Mouse (Mus musculus) megakaryocyte, embryonic 14.5 days (primary cell): ENCODE data around the gene Ifrd2.

Experiments used
- FLI1 ChIP-seq: IDR thresholded peaks from 2 replicates; pipeline ENCODE4 v1.6.1; 2012; ENCODE audit warnings: low read length, inconsistent platforms, mixed read lengths
- GATA1 ChIP-seq: IDR thresholded peaks from 3 replicates; pipeline ENCODE4 v1.6.1; 2012; ENCODE audit warnings: mixed read lengths, low read length, inconsistent platforms, borderline replicate concordance

- TF ChIP-seq FLI1 (no peak), GATA1 (no peak)
Measured at GRCm38 (mm10) chr9:107633091-107633660, 45.7 kb downstream of the Ifrd2 start.
